Mouse (Mus musculus) ES-E14 (cell line): ENCODE data around the gene Myrf. TPM values are rescaled to one million over a fixed set of nuclear protein-coding genes. Genes with fewer than 3 reads are reported as not detected.

Experiments
- DNase-seq: peaks from one replicate; pipeline ENCODE4 v3.0.0-alpha.2; 2013; ENCODE audit warnings: low read depth, low spot score
- H3K27ac ChIP-seq: 2 replicates; pipeline ENCODE4 v1.5.1; 2012; ENCODE audit warnings: low read depth, mild to moderate bottlenecking, low read length, moderate library complexity, mixed read lengths; ENCODE audit not compliant: poor library complexity, insufficient read depth, severe bottlenecking
- H3K36me3 ChIP-seq: 2 replicates; pipeline ENCODE4 v1.6.1; 2012; ENCODE audit warnings: mild to moderate bottlenecking, low read length, moderate library complexity, mixed read lengths; ENCODE audit not compliant: control insufficient read depth, poor library complexity, insufficient read depth, severe bottlenecking
- H3K4me1 ChIP-seq, 2 experiments: fragments of 150-350 bp in 1 of 2; sonication (generic) in 1 of 2; 2 replicates each; pipeline ENCODE4 v1.6.1; 2012; ENCODE audit warnings: low read length in 2 of 2, mild to moderate bottlenecking in 1 of 2, mixed read lengths in 1 of 2; ENCODE audit not compliant: control insufficient read depth in 2 of 2, insufficient read depth in 2 of 2, poor library complexity in 1 of 2
- H3K4me3 ChIP-seq, 2 experiments: fragments of 150-350 bp in 1 of 2; sonication (generic) in 1 of 2; 2 replicates each; pipeline ENCODE4 v1.5.1; 2012; ENCODE audit warnings: low read length in 2 of 2, low read depth in 1 of 2, mild to moderate bottlenecking in 1 of 2, mixed read lengths in 1 of 2; ENCODE audit not compliant: insufficient read depth in 1 of 2, poor library complexity in 1 of 2, severe bottlenecking in 1 of 2
- H3K9ac ChIP-seq: 2 replicates; pipeline ENCODE4 v1.6.1; 2012; ENCODE audit warnings: low read depth, mild to moderate bottlenecking, low read length, mixed read lengths; ENCODE audit not compliant: poor library complexity, insufficient read depth, severe bottlenecking
- H3K9me3 ChIP-seq: fragments of 150-350 bp; sonication (generic); 2 replicates; pipeline ENCODE4 v1.6.1; 2012; ENCODE audit warnings: low read depth, mild to moderate bottlenecking, low read length; ENCODE audit not compliant: control insufficient read depth, insufficient read depth
- CHD2 ChIP-seq: IDR thresholded peaks from 2 replicates; pipeline ENCODE4 v1.6.1; 2014; ENCODE audit warnings: mild to moderate bottlenecking, low read depth, low read length, inconsistent platforms
- HCFC1 ChIP-seq: IDR thresholded peaks from 2 replicates; pipeline ENCODE4 v1.6.1; 2012; ENCODE audit warnings: low read length, inconsistent platforms, borderline replicate concordance; ENCODE audit not compliant: insufficient read depth
- MAFK ChIP-seq: IDR thresholded peaks from 2 replicates; pipeline ENCODE4 v1.6.1; 2014; ENCODE audit warnings: mild to moderate bottlenecking, low read depth, low read length, inconsistent platforms; ENCODE audit not compliant: insufficient read depth
- ZC3H11A ChIP-seq: IDR thresholded peaks from 2 replicates; pipeline ENCODE4 v1.6.1; 2012; ENCODE audit warnings: low read depth, mild to moderate bottlenecking, inconsistent platforms, low read length, borderline replicate concordance
- ZNF384 ChIP-seq: IDR thresholded peaks from 2 replicates; pipeline ENCODE4 v1.6.1; 2012; ENCODE audit warnings: low read depth, low read length, inconsistent platforms
- in situ Hi-C, 2 experiments: fragments of 600-800 bp; cut with MboI; formaldehyde crosslinking; loops; one replicate each; pipeline ENCODE4 v1.15.1; 2025; ENCODE audit warnings: low sequenced_read_pairs in 2 of 2, inconsistent platforms in 1 of 2; ENCODE audit not compliant: unreplicated experiment in 2 of 2
- total RNA-seq: library from RNA; depleted of rRNA; stranded (reverse); fragments of 300-350 nt; gene quantifications from 2 replicates; pipeline ENCODE4 v1.2.3, GENCODE M21; 2012

Gene Myrf
- total RNA-seq, 1 experiment, result 35.9 TPM

GRCm38 (mm10) chr19:10184096-10184495 is 56.5 kb downstream of the Myrf start:
- DNase-seq, result no peak
- in situ Hi-C loops, result no loop called here

GRCm38 (mm10) chr19:10183299-10183983 is 57.1 kb downstream of the Myrf start:
- peak overlapping the region; percentile 87 for H3K9ac ChIP-seq
- H3K4me1 ChIP-seq, result peaks cover 0 to 12% of the 10 kb centered on the region in 2 experiments; a peak in 2 of 4 replicates
- H3K9me3 ChIP-seq, result no peaks in the 10 kb centered on the region
- in situ Hi-C loops, result no loop called here
- peak overlapping the region; percentile 83 to 90 for H3K4me3 ChIP-seq
- H3K27ac ChIP-seq, result peak overlapping the region; percentile 7; the same call in 1 of the 2 replicates
- H3K36me3 ChIP-seq, result peaks cover 23% of the 10 kb centered on the region
- TF ChIP-seq MAFK (no peak), HCFC1 (no peak), CHD2 (no peak), ZC3H11A (no peak), ZNF384 (no peak)
- DNase-seq, result no peak

More at GRCm38 (mm10) chr19:10184096-10184495, 56.5 kb downstream of the Myrf start:
- H3K4me3 ChIP-seq, result peak overlapping the region; percentile 83 to 90
- H3K4me1 ChIP-seq, result peaks cover 0 to 12% of the 10 kb centered on the region in 2 experiments; a peak in 2 of 4 replicates
- H3K9me3 ChIP-seq, result no peaks in the 10 kb centered on the region
- H3K27ac ChIP-seq, result no peak overlapping the region
- peak overlapping the region; percentile 87 for H3K9ac ChIP-seq
- no peak for TF ChIP-seq ZNF384
- no peak for TF ChIP-seq CHD2
- no peak for TF ChIP-seq ZC3H11A
- no peak for TF ChIP-seq MAFK
- no peak for TF ChIP-seq HCFC1
- H3K36me3 ChIP-seq, result peaks cover 30% of the 10 kb centered on the region

- no peak for TF ChIP-seq CHD2
- TF ChIP-seq MAFK, result no peak
- TF ChIP-seq HCFC1, result no peak
- TF ChIP-seq ZNF384, result no peak
- TF ChIP-seq ZC3H11A, result no peak
- peak within 1 kb of the TSS; percentile 87 for H3K9ac ChIP-seq
- DNase-seq, result peak; percentile 85
- peak within 1 kb of the TSS; percentile 83 to 90 for H3K4me3 ChIP-seq
- H3K4me1 ChIP-seq, result peaks cover 0 to 12% of the 10 kb centered on the region in 2 experiments; a peak in 2 of 4 replicates
- no peaks in the 10 kb centered on the region for H3K9me3 ChIP-seq
- in situ Hi-C loops, result no loop called here
- H3K27ac ChIP-seq, result peak within 1 kb of the TSS; percentile 28; the same call in 1 of the 2 replicates
- H3K36me3 ChIP-seq, result peaks cover 17% of the 10 kb centered on the region
These were observed 57.8 kb downstream of the Myrf start, which contains the start of gene Fads1 for GRCm38 (mm10) chr19:10182670-10183298. Gene Fads1 (plus strand): TSS chr19:10182888.

DNA sequence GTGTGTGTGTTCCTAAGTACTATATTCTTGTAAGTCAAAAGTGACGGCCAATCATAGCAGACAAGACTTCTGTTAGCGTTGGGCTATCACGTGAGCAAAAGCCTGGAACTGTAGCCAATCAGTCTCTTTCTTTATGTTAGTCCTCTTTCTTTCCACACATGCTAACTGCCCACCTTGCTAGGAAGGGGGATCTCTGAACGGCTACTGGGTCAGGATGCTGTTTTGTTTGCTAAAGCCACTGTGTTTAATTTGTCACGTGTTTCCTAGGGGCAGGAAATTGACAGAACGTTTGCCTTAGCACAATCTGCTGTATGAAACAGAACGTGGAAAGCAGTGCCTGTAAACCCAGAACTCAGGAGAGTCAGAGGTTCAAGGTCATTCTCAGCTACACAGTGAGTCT is 58.4 kb downstream of the Myrf start:
- TF ChIP-seq HCFC1, result no peak
- TF ChIP-seq CHD2, result no peak
- no peak for TF ChIP-seq ZNF384
- no peak for TF ChIP-seq ZC3H11A
- no peak for TF ChIP-seq MAFK
- peak overlapping the region; percentile 33; the same call in 1 of the 2 replicates for H3K9ac ChIP-seq
- H3K4me3 ChIP-seq, result peak overlapping the region; percentile 23 to 63; a peak in 3 of 4 replicates
- H3K36me3 ChIP-seq, result peaks cover 17% of the 10 kb centered on the region
- peaks cover 0 to 12% of the 10 kb centered on the region in 2 experiments; a peak in 3 of 4 replicates for H3K4me1 ChIP-seq
- peak overlapping the region; percentile 28; the same call in 1 of the 2 replicates for H3K27ac ChIP-seq
- no peak for DNase-seq
- in situ Hi-C loops, result no loop called here
- no peaks in the 10 kb centered on the region for H3K9me3 ChIP-seq
